Mouse (Mus musculus): ENCODE measurements at regions not wholly inside any gene's neighbourhood (a gene's known extent, or its start where the extent isn't known, plus 50 kb on each side); places are given as distances from the start of the nearest gene placed in this dataset.

DNA sequence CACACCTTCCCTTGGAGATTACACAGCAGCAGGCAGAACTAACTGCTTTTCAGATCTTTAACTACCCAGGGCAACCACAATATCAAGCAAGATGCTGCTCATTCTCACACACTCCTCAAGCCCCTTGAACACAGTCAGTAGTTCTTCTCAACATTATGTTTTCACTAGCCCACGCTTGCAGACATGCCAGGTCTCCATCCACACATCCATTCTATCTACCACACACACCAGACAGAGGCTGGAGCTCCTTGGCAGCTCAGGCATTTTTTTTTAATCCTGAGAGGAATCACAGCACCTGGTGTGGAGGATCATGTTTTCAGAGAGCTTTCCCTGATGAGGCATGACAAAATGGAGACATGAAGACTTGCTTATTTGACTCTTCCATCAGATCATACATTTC is 124.9 kb downstream of the Fasl start:
- TF ChIP-seq POLR2A (IDR thresholded peaks at IDR 0.05; ENCODE audit: borderline replicate concordance, insufficient read depth, low read length) (no peak), CTCF (IDR thresholded peaks at IDR 0.05; ENCODE audit: borderline replicate concordance, insufficient read depth, low read depth, low read length) (no peak)
